Mouse (Mus musculus) regulatory T cell (primary cell): ENCODE measurements around the gene Pth1r.

ENCODE experiments used
- in situ Hi-C: fragments of 300-600 bp; cut with MboI, MseI; formaldehyde crosslinking; loops from one replicate; pipeline ENCODE4 v1.15.1; 2025; ENCODE audit warnings: high pct_unique_total_duplicates

Pth1r gene

DNA sequence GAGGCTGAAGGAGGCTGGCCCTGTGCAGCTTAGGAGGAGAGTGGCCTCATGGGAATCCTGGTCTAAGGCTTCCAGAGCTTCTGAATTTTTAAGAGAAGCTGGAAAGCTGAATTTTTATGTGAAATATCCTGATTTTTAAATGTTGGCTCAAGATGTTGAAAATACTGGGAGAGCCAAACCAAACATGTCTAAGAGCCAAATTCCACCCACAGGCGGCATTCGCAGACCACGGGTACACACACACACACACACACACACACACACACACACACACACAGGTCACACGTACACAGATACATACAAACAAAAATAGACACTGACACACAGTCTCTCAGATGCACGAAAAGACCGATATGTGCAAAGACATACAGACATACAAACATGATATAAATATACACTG is 28.9 kb downstream of the Pth1r start:
- in situ Hi-C loops: loop anchor here (5.0 kb wide), 2 partner anchors 59 to 76 kb away; no protein-coding TSS in a partner anchor

DNA sequence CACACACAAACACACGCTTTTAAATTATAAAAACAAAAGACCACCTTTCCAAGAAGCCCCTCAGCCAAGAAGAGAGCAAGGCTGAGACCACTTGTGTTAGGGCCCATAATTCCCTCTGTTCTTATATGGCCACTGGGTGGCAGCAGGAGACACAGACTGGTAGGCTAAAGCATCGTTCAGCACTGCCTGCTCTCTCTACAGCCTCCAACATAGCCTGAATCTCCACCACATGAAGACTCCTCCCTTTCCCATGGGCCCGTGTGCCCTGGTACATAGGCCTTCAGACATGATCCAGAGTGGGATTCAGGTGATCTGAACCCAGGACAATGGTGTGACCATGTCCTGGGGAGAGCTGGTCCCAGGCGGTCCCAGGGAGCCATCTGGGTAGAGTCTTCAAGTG is 30.2 kb downstream of the Pth1r start:
- in situ Hi-C loops: loop anchor here (5.0 kb wide), 2 partner anchors 61 to 74 kb away; no protein-coding TSS in a partner anchor

DNA sequence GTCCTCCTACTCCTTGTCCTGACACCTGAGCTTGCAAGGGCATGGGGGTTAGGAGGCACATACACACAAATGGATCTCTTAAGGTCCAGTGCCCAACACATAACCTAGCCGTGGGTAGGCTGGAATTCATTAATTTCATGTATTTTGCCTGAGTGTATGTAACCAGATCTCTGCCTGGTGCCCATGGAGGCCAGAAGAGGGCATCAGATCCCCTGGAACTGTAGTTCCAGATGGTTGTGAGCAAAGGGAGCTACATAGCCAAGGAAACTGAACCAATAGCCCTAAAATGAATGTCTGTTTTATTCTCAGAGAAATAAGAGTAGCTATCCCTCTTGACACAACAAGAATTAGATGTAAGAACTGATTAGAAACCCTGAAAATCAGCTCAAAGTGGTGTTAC is 31.5 kb downstream of the Pth1r start:
- in situ Hi-C loops: loop anchor here (5.0 kb wide), 2 partner anchors 62 to 73 kb away; no protein-coding TSS in a partner anchor

DNA sequence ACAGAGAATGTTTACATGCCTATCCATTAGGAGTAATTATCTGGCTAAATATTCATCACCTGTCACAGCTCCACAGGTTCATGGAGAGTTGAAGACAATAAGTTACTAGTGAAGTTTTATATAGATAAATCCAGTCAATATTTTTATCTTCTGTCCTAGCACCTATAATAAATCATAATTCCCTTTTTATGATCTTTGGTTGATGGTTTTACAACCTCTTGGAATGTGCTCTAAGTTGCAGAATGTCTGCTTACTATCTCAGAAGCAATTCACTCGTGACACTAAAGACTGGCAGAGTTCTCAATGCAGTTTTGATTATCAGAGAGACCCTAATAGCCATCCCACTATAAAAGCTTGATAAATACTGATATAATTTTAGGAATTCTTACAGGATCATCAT is 33.6 kb downstream of the Pth1r start:
- in situ Hi-C loops: no loop called here

DNA sequence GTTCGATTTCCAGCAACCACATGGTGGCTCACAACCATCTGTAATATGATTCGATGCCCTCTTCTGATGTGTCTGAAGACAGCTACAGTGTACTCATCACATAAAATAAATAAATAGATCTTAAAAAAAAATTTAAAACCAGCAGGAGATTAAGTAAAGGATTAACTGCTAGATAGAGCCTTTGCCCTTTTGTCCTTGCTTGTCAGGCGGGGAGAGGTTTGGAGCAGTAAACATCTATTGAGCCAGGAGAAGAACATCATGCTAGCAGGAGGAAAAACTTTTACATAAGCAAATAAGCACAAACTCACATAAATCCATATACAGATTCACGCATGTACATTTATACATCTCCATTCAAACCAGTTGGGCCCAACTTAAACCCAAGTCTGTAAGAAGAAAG is 34.4 kb downstream of the Pth1r start:
- in situ Hi-C loops: no loop called here

DNA sequence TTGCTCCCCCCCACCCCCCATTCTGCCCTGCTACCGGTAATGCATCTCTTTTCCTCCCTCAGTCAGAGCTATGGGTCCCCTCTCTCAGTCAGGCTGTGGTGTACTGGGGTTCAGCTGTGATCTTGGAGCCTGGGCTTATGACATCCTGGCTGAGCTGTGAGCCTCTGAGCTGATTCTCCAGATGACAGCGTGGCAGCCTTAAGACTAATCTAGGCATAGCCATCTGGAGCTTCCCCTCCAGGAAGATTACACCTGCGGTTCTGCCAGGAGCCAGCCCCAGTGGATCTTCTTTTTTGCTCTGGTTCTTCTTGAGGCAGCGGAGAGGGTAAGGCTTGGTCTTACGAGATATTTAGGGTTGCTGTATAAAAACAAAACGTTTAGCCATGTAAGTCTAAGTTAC is 34.9 kb downstream of the Pth1r start:
- in situ Hi-C loops: no loop called here

DNA sequence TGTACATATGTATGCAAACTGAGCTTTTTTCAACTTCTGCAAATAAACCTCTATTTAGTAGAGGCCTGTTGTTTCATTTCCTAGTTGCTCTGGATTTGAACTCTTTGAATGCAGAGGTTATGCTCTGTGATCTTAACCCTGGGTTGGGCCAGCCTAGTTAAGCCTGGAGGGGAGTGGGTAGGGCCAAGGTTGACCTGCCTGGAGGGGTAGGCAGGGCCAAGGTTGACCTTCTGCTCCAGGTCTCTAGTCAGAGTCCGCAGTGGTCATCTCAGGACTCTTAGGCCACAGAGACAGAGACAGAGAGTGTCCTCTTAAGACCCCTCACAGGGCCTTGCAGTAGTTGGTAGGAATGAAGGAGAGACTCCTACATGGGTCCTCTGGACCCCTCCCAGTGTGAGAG is 35.4 kb downstream of the Pth1r start:
- in situ Hi-C loops: no loop called here

DNA sequence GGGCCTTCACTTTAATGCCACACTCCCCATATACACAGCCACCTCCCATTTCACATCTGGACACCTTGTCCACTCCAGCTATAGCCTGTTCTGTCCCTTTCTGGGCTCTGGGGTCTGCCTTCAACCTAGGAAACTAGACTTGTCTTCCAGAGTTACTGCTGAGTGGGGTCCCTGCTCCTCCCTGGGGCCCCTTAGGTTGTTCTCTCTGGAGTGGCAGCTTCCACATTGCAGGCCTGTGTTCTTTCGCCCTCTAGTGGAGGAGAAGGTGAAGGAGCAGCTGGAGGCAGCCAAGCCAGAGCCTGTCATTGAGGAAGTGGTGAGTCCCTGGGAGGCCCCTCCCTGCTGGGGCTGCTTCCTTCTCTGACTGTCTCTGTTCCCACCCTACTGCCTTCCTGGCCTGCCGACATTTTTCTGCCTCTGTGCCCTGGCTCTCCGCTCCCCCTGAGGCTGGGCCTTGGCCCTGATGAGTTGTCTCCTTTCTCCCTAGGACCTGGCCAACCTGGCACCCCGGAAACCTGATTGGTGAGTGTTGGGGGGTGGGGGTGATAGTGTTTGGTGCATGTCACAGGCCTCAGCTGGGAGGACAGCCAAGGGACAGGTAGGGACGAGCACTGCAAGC is 37.2 kb downstream of the Pth1r start:
- in situ Hi-C loops: no loop called here

DNA sequence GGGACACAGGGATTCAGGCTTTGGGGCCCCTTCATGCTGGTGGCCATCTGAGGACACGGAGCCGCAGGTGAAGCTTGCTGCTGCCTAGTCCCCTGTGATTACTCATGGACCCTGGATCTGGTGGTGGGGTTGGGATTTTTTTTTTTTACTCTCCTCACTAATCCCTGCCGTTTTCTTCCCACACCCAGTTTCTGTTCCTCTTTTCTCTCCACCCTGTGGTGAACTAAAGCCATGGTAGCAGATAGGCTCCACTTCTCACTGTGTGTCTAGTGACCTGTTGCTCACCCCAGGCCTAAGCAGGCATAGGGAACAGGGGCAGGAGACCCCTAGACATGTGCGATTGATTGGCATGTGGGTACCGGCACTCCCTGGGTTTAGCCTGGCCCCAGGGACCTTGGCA is 40.2 kb downstream of the Pth1r start:
- in situ Hi-C loops: no loop called here

DNA sequence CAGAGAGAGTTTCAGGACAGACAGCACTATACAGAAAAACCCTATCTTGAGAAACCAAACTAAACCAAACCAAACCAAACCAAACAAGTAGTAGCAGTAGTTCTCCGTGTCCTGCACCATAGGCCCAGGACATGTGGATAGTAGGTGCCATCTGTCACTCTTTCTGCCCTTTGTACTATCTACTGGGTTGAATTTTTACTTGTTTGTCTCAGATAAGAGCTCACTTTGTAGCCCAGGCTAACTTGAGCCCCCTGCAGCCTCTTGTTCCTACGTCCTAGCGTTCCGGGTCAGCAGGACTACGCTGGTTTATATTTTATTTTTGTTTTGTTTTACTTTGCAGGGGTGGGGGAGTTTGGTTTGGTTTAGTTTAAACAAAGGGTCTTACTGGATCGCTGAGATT is 43.0 kb downstream of the Pth1r start:
- in situ Hi-C loops: no loop called here

DNA sequence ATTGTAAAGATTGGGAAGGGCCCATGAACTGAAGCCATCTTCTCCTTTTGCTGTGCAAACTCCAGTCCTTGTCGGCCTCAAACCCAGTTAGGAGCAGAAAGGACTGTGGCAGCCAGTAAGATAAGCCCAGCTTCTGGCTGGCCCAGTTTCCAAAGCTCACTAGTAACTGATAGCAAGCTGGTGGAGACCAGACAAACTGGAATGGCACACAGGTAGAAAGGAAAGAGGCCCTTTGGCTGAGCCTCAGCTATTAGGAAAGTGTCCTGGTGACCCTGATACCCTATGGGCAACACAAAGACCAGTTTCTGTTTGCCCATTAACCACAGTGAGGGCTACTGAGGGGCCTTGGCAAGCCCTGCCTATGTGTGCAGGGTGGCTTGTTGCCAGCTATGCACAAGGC is 44.1 kb downstream of the Pth1r start:
- in situ Hi-C loops: no loop called here

DNA sequence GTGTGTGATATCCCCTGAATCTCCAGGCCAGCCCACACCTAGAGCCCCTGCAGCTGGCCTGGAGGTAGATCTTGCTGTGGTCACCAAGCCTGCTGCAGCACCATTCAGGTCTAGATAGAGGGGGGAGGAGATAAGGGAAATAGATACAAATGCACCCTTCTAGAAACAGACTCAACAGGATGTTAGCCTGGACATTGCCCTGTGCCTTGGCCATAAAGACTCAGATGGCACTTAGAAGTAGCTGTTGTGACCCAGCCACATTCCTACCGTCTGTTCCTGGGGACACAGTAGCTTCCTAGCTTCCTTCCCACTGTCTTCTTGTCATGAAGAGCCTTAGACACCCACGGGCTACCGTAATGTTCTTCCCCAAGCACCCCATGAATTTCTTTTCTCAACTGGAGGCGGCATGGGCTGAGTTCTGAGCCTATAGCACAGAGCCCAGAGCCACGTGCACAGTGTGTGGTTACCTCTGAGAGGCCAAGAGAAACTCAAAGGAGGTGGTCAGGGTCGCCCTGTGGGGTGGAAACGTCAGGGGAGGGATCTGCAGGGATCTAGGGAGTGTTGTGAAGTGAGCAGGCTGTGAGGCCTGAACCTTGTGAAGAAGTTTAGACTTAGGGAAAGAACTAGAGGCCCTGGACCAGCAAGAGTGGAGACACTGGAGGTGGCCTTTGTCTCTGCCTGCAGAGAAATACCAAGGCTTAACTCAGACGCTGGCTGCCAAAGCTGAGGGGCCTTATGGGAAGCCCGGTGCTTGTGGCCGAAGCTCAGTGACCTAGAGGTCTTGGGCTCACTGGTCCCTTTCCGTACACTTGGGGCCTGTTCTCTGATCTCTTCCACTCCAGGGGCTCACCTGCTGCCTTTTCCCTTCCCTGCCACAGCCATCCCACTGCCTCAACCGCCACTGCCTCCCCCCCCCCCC is 45.6 kb downstream of the Pth1r start:
- in situ Hi-C loops: no loop called here

DNA sequence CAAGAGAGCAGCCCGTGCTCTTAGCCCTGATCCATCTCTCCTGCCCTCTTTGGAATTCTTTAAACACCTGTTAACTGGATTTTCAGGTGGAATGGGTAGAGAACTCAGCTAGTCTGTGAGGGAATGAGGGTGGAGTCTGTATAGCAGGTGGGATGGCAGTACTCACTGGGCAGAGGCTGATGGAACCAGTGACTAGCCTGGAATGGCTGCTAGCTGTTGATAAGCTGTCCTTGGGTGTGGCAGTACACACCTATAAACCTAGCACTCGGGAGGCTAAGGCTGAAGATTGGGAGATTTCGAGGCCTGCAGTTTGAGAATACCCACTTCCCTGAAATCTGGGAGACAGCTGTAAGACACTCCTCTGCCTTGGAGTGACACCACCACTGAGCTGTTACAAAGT is 47.4 kb downstream of the Pth1r start:
- in situ Hi-C loops: no loop called here

DNA sequence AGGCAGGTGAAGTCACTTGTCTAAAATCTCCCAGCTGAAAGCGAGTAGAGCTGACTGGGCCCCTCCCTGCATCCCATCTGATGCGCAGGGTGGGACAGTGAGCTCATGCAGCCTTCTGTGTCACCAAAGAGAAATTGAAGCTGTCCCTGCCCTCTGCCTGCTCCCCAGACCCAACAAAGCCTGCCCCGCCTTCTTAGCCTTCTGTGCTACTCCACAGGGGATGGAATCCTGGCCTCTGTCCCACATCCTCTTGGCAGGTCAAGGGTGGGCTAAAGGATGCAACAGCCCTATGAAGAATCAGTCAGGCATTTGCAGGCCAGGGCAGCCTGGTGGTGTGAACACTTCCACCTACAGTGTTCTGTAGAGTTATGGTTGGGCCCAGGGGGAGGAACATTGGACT is 49.5 kb downstream of the Pth1r start:
- in situ Hi-C loops: no loop called here

DNA sequence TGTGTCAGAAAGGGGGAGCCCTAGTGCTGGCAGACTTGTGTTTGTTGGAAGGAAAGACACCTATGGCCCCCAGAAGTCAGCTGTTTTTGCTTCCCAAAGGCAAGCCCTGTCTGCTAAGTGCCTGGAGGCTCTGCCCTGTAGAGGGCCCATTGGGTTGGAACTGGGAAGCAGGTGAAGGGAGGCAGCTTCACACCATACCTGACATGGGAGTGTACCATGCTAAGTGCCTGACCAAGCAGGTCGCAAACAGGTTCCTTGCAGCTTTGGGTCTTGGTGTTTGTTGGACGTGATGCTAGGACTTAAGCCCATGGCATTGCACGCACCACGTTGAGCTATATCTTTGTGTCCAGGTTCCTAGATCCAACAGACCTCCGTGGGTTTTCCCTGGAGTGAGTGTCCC is 50.5 kb downstream of the Pth1r start:
- in situ Hi-C loops: no loop called here

DNA sequence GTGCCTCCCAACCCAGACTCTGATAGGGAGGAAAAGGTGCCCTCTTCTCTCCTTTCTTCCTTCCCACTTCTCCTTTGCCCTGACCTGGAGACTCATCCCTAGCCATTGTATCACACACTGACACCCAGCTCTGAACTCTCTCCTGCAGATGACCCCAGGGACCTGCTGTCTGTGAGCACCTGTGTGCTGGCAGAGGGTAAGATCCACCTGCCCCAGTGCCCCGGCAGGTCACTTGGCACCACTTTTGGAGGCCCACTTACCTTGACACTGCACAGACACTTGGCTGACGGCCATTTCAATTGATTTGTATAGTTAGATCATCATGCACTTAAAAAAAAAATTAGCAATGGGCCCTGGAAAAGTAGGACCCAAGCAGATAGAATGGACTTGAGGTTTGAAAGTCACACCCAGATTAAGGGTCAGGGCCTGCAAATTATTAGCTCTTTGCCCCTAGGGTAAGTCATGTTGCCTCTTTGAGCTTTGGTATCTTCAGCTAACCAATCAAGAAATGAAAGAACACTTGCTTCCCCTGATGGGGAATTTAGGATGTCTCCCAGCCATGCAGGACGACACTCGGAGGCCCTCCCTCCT is 51.7 kb downstream of the Pth1r start:
- in situ Hi-C loops: no loop called here

DNA sequence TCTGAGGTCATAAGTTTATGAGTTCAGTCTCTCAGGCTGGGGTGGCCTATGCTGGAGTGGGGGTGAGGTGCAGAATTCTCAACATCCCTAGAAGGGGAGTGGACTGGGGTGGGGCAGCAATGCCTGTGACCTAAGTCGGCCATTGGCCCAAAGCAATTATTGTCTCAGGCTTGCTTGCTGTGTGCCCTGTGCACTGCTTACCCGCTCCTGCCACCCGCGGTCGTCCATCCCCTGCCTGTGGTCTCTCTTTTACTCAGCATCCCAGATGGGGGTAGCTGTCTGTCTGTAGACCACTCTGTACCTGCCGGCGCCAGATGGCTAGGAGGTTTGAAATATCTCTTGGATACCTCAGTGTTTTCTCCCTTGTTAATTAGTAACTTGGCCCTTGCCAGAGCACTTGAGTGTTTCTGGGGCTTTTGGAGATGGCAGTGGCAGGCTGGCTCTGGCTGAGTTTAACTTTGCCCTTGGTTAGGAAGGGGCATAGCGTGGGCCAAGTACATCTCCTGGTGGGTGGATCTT is 57.6 kb downstream of the Pth1r start:
- in situ Hi-C loops: no loop called here

DNA sequence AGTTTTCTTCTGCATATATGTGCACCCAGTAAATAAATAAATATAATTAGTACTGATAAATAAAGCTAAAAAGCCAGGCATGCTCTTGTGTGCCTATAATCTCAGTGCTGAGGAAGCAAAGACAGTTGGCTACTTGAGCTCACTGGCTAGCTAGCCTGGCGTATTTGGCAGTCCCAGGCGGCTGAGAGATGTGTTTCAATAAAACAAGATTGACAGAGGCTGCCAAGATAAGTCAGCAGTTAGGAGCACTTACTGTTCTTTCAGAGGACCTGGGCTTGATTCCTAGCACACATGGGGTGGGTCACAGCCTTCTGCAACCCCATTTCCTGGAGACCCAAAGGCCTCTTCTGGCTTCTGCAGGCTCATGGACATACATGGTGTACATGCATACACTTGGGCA is 59.1 kb downstream of the Pth1r start:
- in situ Hi-C loops: no loop called here

DNA sequence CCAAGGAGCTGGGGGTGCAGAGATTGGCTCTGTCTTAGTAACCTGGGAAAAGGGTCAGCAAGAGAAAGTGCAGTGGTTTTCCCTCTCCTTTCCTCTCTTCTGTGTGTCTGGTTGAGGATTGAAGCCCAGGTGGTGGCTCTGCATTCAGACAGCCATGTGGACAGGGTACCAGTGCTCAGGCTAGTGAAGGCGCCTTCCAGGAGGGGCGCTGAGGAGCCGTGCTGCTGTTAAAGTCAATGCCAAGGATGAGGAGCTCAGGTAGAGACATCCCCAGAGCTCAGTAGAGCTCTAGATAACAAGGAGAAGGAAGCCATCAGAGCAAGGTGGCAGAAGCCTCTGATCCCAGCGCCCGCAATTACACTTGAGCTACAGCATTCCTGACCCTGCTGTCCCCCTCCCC is 59.9 kb downstream of the Pth1r start:
- in situ Hi-C loops: no loop called here

DNA sequence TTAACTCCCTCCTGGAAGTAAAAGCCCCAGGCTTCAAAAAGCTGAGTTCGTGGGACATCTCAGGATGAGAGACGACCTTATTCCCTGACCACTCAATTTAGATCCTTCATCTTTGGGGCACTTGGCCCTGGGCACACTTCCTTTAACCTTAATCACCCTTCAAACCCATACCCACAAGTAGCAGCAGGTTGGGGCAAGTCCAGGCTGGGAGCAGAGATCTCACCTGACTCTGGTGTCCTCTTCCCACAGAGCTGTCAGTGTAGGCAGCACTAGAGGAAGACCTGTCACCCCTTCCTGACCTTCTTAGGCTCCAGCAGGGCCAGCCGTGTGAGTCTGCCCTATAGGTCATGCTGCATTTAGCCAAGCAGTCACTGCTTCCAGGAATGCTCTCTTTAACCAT is 60.5 kb downstream of the Pth1r start:
- in situ Hi-C loops: no loop called here

DNA sequence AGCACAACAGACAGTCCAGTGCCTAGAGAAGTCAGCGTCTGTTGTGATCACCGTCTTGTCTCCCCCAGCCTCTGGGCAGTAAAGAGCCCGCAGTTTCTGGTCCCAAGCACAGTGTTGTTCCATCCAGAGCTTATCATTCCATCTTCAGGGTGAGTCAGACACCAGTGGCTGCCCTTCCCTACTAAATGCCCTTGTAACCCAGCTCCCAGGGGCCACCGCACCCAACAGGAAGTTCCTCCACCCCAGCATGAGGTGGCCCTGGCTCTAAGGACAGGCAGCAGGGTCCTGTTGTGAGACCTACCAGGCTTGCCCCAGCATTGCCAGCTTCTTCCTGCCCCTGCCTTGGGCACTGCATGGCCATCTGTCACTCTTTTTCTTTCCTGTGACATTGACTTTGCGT is 61.4 kb downstream of the Pth1r start:
- in situ Hi-C loops: no loop called here

DNA sequence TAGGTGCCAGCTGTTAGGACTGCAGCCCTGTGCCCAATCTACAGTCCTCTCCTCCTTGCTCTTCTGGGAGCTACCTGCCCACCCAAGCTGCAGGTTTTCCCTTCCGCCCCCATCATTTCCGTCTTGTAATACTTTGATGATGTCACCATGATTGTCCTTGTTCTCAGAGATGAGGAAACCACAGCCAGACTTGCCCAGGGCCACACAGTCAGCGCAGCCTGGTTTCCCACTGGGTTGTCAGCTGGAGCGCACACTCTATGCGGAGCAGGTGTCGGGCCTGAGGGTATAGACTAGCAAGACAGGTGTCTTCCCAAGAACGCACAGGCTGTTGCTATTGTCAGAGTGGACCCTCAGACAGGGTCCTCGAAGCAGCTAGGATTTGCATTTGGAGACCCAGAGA is 61.8 kb downstream of the Pth1r start:
- in situ Hi-C loops: no loop called here
